Mouse (Mus musculus) testis, postnatal 10 days (tissue): ENCODE results near the gene Catsperd.

Source experiments
- DNase-seq: peaks from one replicate; pipeline ENCODE4 v3.0.0; 2021; ENCODE audit warnings: low spot score

Catsperd gene

DNA sequence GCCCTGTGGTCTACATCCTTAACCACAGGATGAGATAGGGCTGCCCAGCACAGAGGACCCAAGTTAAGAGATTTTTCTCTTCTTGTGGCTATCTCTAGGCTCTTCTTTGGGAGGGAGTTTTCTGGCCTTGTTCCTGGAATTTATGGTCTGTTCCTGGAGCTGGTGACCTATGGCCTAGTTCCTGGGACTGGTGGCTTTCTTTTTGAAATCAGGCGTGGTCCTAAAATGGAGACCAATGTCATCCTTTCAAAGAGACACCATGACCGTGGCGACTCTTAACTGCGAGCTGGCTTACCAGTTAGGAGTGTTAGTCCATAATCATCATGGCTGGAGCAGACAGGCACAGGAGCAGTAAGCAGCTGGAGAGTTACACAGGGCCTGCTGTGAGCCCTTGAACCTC is 38.4 kb downstream of the Catsperd start:
- DNase-seq: no peak

- no peak for DNase-seq
Observed at GRCm38 (mm10) chr17:56667591-56667990, 39.6 kb downstream of the Catsperd start.

- peak; percentile 95 for DNase-seq
Observed at GRCm38 (mm10) chr17:56668384-56669144, 40.6 kb downstream of the Catsperd start.

- no peak for DNase-seq
Observed at GRCm38 (mm10) chr17:56669766-56670165, 41.8 kb downstream of the Catsperd start.

GRCm38 (mm10) chr17:56672941-56673646 is 45.2 kb downstream of the Catsperd start, which contains the start of gene Ranbp3:
TSS of gene Ranbp3 (plus strand) at chr17:56673294.
- peak; percentile 99 for DNase-seq

DNA sequence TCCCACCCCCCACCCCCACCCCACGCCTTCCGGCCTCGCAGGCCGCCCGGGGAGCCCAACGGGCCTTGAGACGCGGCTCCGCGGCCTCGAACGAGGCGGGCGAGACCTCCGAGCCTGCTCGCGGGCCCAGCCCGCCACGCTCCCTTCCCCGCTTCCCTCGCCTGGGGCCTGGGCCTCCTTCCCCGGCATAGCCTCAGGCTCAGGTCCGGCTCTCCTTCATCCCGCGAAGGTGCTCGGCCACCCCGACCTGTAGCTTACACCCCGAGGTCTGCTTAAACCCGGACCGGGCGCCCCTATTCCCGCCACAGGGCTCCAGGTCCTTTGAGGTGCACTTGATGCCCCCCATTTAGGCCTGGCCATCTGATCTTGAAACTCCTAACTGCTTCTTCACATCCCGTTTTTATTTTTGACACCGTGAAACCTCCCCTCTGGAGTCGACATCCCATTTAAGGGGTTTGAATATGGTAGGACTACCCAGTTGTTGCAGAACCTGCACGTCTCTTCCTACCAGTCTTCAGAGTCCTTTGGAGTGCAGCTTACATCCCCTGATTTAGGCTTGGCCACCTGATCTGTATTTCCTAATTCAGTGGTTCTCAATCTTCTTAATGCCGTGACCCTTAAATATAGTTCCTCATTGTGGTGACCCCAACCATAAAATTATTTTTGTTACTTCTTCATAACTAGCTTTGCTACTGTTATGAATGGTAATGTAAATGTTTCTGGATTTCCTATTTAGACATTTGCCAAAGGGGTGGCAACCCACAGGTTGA is 45.9 kb downstream of the Catsperd start:
- DNase-seq: peak; percentile 63

- DNase-seq: no peak
Observed at GRCm38 (mm10) chr17:56681791-56682190, 53.8 kb downstream of the Catsperd start.

GRCm38 (mm10) chr17:56682880-56683279 is 54.9 kb downstream of the Catsperd start:
- no peak for DNase-seq

GRCm38 (mm10) chr17:56683546-56684140 is 55.7 kb downstream of the Catsperd start:
- DNase-seq: no peak

- DNase-seq: no peak
Observed at GRCm38 (mm10) chr17:56684649-56685048, 56.7 kb downstream of the Catsperd start.

DNA sequence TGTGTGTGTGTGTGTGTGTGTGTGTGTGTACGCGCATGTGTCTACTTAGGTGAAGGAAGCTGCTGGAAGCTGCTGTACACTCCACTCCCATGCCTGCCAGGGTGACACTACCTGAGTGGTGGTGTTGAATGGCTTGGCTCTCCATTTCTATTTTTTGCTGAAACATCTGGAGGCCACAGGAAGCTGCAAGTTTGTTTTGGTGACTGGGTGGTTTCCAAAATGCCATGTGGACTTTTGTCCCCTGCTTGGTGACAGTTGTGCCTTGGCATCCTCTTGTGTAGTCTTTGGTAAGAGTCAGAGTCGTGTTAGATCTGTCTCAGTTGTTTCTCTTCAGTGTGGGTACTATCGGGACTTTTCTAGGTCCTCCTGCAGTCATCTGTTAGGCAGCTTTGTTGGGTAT is 58.9 kb downstream of the Catsperd start:
- no peak for DNase-seq

DNA sequence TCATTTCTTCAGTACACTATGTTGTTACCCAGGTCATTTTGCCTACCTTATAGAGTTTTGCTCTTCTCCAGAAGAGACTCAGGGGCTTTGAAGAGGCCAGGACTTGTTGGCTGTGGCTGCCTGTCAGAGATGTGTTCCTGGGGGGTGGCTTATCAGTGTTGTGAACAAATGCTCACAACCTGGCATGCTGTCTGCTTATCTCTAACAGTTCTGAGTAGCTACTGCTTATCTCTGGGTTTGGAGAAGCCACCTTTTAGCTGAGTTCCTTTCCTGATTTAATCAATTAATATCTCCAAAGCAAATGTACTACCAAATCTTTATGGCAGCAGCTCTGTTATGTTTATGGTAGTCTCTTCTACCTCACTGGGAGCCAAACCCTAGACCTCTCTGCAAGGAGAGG is 60.1 kb downstream of the Catsperd start:
- DNase-seq: no peak

- no peak for DNase-seq
Observed at GRCm38 (mm10) chr17:56688689-56689088, 60.7 kb downstream of the Catsperd start.

- no peak for DNase-seq
Observed at GRCm38 (mm10) chr17:56693395-56693794, 65.5 kb downstream of the Catsperd start.

DNA sequence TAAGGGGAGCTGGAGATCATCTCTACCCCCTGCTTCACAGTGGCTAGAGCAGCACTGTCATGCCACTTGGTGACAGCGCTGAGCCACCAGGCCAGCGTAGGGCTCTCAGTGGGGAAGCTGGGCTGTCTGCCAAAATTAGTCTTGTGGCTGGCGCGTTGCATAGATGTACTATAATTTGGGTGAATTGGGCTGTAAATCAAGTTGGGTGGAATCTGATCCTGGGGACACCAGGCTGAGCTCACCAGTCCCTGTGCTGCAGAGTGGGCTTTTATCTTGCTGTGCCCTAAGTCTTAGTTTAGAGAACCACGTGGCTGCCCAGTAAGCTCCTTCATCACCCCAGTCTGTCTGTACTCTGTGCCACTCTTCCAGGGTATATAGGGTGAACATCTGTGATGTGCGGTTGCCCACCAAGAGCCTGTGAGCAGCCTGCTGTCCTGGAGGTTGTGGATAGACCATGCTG is 65.9 kb downstream of the Catsperd start:
- no peak for DNase-seq

GRCm38 (mm10) chr17:56700451-56700850 is 72.5 kb downstream of the Catsperd start:
- no peak for DNase-seq

DNA sequence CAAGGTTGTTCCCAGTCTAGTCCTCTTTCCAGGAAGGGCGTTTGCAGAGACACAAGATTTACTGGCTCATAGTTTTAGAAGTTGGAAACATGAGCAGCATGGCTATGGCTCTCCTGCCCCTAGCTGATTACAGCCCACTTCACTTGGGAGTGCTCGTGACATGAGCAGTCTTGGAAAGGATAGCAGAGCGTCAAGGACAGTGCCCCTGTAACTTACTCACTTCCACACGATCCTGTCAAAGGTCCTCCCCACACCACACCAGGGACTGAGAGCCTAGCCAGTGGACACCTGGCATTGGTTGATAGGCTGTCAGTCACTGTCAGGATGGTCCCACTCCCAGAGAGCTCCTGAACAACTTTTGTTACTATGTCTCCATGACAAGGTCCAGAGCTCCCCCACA is 75.1 kb downstream of the Catsperd start:
- DNase-seq: no peak

- DNase-seq: no peak
Observed at GRCm38 (mm10) chr17:56706515-56706914, 78.6 kb downstream of the Catsperd start.

GRCm38 (mm10) chr17:56708692-56709091 is 80.7 kb downstream of the Catsperd start:
- no peak for DNase-seq

DNA sequence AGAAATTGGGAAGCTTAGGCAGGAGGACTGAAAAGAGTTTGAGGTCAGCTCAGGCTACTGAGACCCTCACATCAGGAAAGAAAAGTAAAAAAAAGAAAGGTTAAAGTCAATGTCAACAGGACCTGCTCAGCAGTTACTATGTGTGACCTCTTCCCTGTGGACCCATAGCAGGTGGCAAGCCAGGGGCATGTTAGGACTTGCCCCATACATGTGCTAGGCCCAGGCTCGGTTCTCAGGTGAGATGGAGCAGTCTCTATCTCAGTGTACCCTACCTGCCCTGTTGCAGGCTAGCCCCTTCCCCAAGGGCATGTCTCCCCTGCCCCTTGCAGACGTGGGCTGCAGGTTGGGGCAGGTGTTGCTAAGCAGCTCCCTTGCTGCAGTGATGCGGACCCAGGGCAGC is 81.8 kb downstream of the Catsperd start:
- DNase-seq: peak; percentile 37
